In the genomic region with DNA sequence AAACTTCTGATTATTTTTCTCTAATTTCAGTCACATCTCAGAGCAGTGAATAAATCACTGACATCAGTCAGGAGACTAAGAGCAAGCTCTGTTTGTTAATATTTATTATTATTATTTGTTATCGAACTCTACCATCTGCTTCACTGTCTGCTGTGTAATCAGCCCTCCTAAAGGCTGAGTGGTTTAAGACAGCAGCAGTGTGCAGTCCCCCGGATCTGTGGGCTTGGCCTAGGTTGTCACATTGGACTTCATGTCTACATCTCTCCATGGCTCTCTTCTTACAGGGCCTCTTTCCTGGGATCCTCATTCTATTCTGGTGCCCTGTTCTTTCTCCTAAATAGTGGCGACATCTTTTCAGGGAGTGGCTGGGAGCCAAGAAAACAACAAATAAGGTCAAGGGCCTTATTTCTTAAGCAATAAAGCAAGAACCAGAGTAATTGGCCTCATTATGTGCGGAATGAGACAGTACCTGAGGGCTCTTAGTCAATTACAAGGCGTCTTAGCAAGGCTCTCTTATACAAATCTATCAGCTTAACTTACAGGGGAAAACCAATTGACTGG, we compare ENCODE assay signal across 17 mouse cellular contexts. TPM values are rescaled to one million over a fixed set of nuclear protein-coding genes. Genes with fewer than 3 reads are reported as not detected.
DNase-seq lines count a peak whose midpoint lies in the region; ATAC-seq and TF ChIP-seq lines count a peak whose summit lies in the region.
"Had no signal": no experiment of that assay in that cellular context is flagged by ENCODE, and none has a peak within 500 bp of the region (broad histone marks: within the 10 kb centered on the region; RNA-seq: fewer than 3 reads in every experiment).

No protein-coding gene starts in this region.

- H3K4me2 ChIP-seq in intestine, embryonic 14.5 days (ENCODE audit: low read length), result no peak overlapping the region
- no peak overlapping the region for H3K4me2 ChIP-seq in intestine, postnatal 0 days (replicated peaks; ENCODE audit: low read depth)
- H3K4me2 ChIP-seq in midbrain, embryonic 14.5 days (ENCODE audit: low read length), result no peak overlapping the region
- no peak overlapping the region for H3K4me2 ChIP-seq in midbrain, embryonic 11.5 days
- H3K4me2 ChIP-seq: hindbrain, embryonic 15.5 days; liver, embryonic 13.5 days; neural tube, embryonic 15.5 days had no signal

- H3K4me1 ChIP-seq in intestine, embryonic 14.5 days (replicated peaks; ENCODE audit: control insufficient read depth, insufficient read depth, low read length), result no peaks in the 10 kb centered on the region
- no peaks in the 10 kb centered on the region for H3K4me1 ChIP-seq in intestine, postnatal 0 days (replicated peaks; ENCODE audit: control insufficient read depth, insufficient read depth, low read length)
- H3K4me1 ChIP-seq in midbrain, embryonic 14.5 days (ENCODE audit: control insufficient read depth, insufficient read depth, low read length), result 0 out of 2 replicates have a peak, but pooled peaks cover 3% of the 10 kb centered on the region
- H3K4me1 ChIP-seq in midbrain, embryonic 11.5 days (ENCODE audit: control insufficient read depth, insufficient read depth, low read length), result no peaks in the 10 kb centered on the region
- H3K4me1 ChIP-seq: hindbrain, embryonic 15.5 days; liver, embryonic 13.5 days; neural tube, embryonic 15.5 days had no signal

- no peak overlapping the region for H3K4me3 ChIP-seq in intestine, embryonic 14.5 days (ENCODE audit: low read depth, low read length)
- H3K4me3 ChIP-seq in intestine, postnatal 0 days (ENCODE audit: low read depth, low read length), result no peak overlapping the region
- H3K4me3 ChIP-seq in midbrain, embryonic 14.5 days (replicated peaks; ENCODE audit: low read depth, low read length), result no peak overlapping the region
- H3K4me3 ChIP-seq in midbrain, embryonic 11.5 days (ENCODE audit: low read depth, low read length), result no peak overlapping the region
- H3K4me3 ChIP-seq: hindbrain, embryonic 15.5 days; liver, embryonic 13.5 days; neural tube, embryonic 15.5 days had no signal

- ATAC-seq in intestine, embryonic 14.5 days (replicated peaks; ENCODE audit: low FRiP score, low TSS enrichment, low read depth), result no peak
- ATAC-seq in intestine, postnatal 0 days, result no peak
- no peak for ATAC-seq in midbrain, embryonic 14.5 days (ENCODE audit: low FRiP score, low TSS enrichment)
- no peak for ATAC-seq in midbrain, embryonic 11.5 days (ENCODE audit: low FRiP score)
- 0 out of 2 replicates have a peak, but pooled peaks have one; percentile 52 for ATAC-seq in megakaryocyte-erythroid progenitor cell, adult 5-6 weeks (replicated peaks; ENCODE audit: low FRiP score, low TSS enrichment, poor library complexity, severe bottlenecking)
- ATAC-seq in frontal cortex, adult (ENCODE audit: low TSS enrichment), result no peak
- ATAC-seq: CD4-positive, CD25-positive, alpha-beta regulatory T cell, adult 4 months had no signal

- no peak overlapping the region for H3K27ac ChIP-seq in intestine, embryonic 14.5 days (ENCODE audit: low read depth)
- no peak overlapping the region for H3K27ac ChIP-seq in intestine, postnatal 0 days (ENCODE audit: low read depth, low read length)
- peak overlapping the region; percentile 57 for H3K27ac ChIP-seq in midbrain, embryonic 14.5 days (replicated peaks; ENCODE audit: low read depth, low read length)
- no peak overlapping the region for H3K27ac ChIP-seq in midbrain, embryonic 11.5 days (ENCODE audit: low read depth, low read length)
- H3K27ac ChIP-seq: hindbrain, embryonic 15.5 days; liver, embryonic 13.5 days; neural tube, embryonic 15.5 days; stomach, postnatal 0 days had no signal

- no peaks in the 10 kb centered on the region; the same call in 1 of the 2 replicates for H3K9me3 ChIP-seq in intestine, embryonic 14.5 days (ENCODE audit: control insufficient read depth, low read length)
- no peaks in the 10 kb centered on the region for H3K9me3 ChIP-seq in intestine, postnatal 0 days (ENCODE audit: control insufficient read depth)
- no peaks in the 10 kb centered on the region for H3K9me3 ChIP-seq in midbrain, embryonic 14.5 days (ENCODE audit: control insufficient read depth, low read length)
- H3K9me3 ChIP-seq in midbrain, embryonic 11.5 days (ENCODE audit: control insufficient read depth, low read length), result no peaks in the 10 kb centered on the region
- H3K9me3 ChIP-seq: hindbrain, embryonic 15.5 days; liver, embryonic 13.5 days had no signal

- H3K27me3 ChIP-seq in intestine, embryonic 14.5 days (replicated peaks; ENCODE audit: control insufficient read depth, insufficient read depth, low read length), result no peaks in the 10 kb centered on the region
- H3K27me3 ChIP-seq in intestine, postnatal 0 days (replicated peaks; ENCODE audit: control insufficient read depth, insufficient read depth, low read length), result no peaks in the 10 kb centered on the region
- no peaks in the 10 kb centered on the region for H3K27me3 ChIP-seq in midbrain, embryonic 14.5 days (ENCODE audit: control insufficient read depth, insufficient read depth, low read length)
- no peaks in the 10 kb centered on the region for H3K27me3 ChIP-seq in midbrain, embryonic 11.5 days (ENCODE audit: control insufficient read depth, insufficient read depth, low read length)
- H3K27me3 ChIP-seq: hindbrain, embryonic 15.5 days; liver, embryonic 13.5 days; neural tube, embryonic 15.5 days had no signal

- WGBS in intestine, embryonic 14.5 days, result 83% methylated on average over 5 of the region's 5 CpGs
- WGBS in intestine, postnatal 0 days, result 75% methylated on average over 5 of the region's 5 CpGs
- WGBS in midbrain, embryonic 14.5 days, result 69% methylated on average over 5 of the region's 5 CpGs
- 90% methylated on average over 5 of the region's 5 CpGs for WGBS in midbrain, embryonic 11.5 days

- TF ChIP-seq CTCF in intestine, postnatal 0 days (IDR thresholded peaks at IDR 0.05; ENCODE audit: low read depth), result no peak

- peak; percentile 56 for DNase-seq in adrenal gland, adult 2 months
- DNase-seq in adrenal gland, postnatal 4 days (ENCODE audit: low spot score in 2 of 2), result no peak
- DNase-seq in intestine, embryonic 14.5 days (ENCODE audit: low spot score), result peak; percentile 37
- no peak for DNase-seq in midbrain, embryonic 14.5 days
- no peak for DNase-seq in midbrain, embryonic 11.5 days (ENCODE audit: low spot score, missing footprints)
- DNase-seq: cerebellum, postnatal 14 days; kidney, adult 11 months; kidney, postnatal 10 days; liver, embryonic 13.5 days; thymus, postnatal 25 days had no signal

- no peak overlapping the region for H3K9ac ChIP-seq in intestine, embryonic 14.5 days (ENCODE audit: low read length)
- H3K9ac ChIP-seq in intestine, postnatal 0 days (ENCODE audit: low read depth, low read length), result no peak overlapping the region
- no peak overlapping the region for H3K9ac ChIP-seq in midbrain, embryonic 14.5 days (replicated peaks; ENCODE audit: low read length)
- no peak overlapping the region for H3K9ac ChIP-seq in midbrain, embryonic 11.5 days (ENCODE audit: low read length)
- H3K9ac ChIP-seq: hindbrain, embryonic 15.5 days; liver, embryonic 13.5 days; neural tube, embryonic 15.5 days had no signal

- peaks cover 9% of the 10 kb centered on the region; the same call in 1 of the 2 replicates for H3K36me3 ChIP-seq in intestine, embryonic 14.5 days (ENCODE audit: control insufficient read depth, insufficient read depth, low read length)
- H3K36me3 ChIP-seq in intestine, postnatal 0 days (ENCODE audit: control insufficient read depth, insufficient read depth), result 0 out of 2 replicates have a peak, but pooled peaks cover 3% of the 10 kb centered on the region
- H3K36me3 ChIP-seq in midbrain, embryonic 14.5 days (ENCODE audit: control insufficient read depth, insufficient read depth, low read length), result no peaks in the 10 kb centered on the region
- H3K36me3 ChIP-seq in midbrain, embryonic 11.5 days (ENCODE audit: control insufficient read depth, insufficient read depth, low read length), result no peaks in the 10 kb centered on the region
- H3K36me3 ChIP-seq: liver, embryonic 13.5 days had no signal

RNA-seq across cellular contexts. Expression of gene Inpp5f, which starts 28.9 kb away (rescaled TPM):
- total RNA-seq in adrenal gland, adult 2 months (2021), result 10 to 100 TPM; 18.2 to 21.7 TPM
- 10.7 and 10.9 TPM in 2 replicates for polyA plus RNA-seq in adrenal gland, adult 2 months (2012; rRNA removed)
- total RNA-seq in adrenal gland, postnatal 4 days (2021), result 10 to 100 TPM; 31.2 to 41.9 TPM
- polyA plus RNA-seq in intestine, embryonic 14.5 days (2014; fragmentation: Nextera tagmentation; extraction: Ambion mirVana), result 33.7 and 33.8 TPM in 2 replicates
- polyA plus RNA-seq in intestine, postnatal 0 days (2015; fragmentation: Nextera tagmentation; extraction: Ambion mirVana), result 8.3 and 9.3 TPM in 2 replicates
- 404 and 444 TPM in 2 replicates for polyA plus RNA-seq in midbrain, embryonic 14.5 days (2014; fragmentation: Nextera tagmentation; extraction: Ambion mirVana)
- 115 and 132 TPM in 2 replicates for polyA plus RNA-seq in midbrain, embryonic 11.5 days (2014; fragmentation: Nextera tagmentation; extraction: Ambion mirVana)
- 8.8 and 11.5 TPM in 2 replicates for total RNA-seq in megakaryocyte-erythroid progenitor cell, adult 5-6 weeks (2014; fragmentation: Nextera tagmentation)
- 4.6 and 9.4 TPM in 2 replicates for total RNA-seq in megakaryocyte-erythroid progenitor cell, adult 5-6 weeks (2017)

Comparison
In these comparisons a context has a peak if more than half of its experiments do, and no peak if none do; other contexts are left out.
1. DNase-seq: peak in adrenal gland, adult 2 months (single experiment) and intestine, embryonic 14.5 days (single experiment); none in adrenal gland, postnatal 4 days (0 of 2), midbrain, embryonic 14.5 days (single experiment) and midbrain, embryonic 11.5 days (single experiment).